Mouse (Mus musculus) embryonic facial prominence, embryonic 11.5 days (tissue): ENCODE measurements around the gene Eef1akmt4. TPM values are rescaled to one million over a fixed set of nuclear protein-coding genes. Genes with fewer than 3 reads are reported as not detected.

Experiments used
- ATAC-seq: fragments of 200-750 bp; cut with Nextera tagmentation; replicated peaks from 2 replicates; pipeline ENCODE4 v1.8.0; 2017; ENCODE audit warnings: low read depth; ENCODE audit not compliant: insufficient number of reproducible peaks, low FRiP score, low TSS enrichment
- DNase-seq: peaks from one replicate; pipeline ENCODE4 v3.0.0-alpha.2; 2015; ENCODE audit warnings: low spot score
- H3K27ac ChIP-seq: fragments of 300-500 bp; sonication (generic); replicated peaks from 2 replicates; pipeline ENCODE4 v1.5.1; 2014; ENCODE audit warnings: mild to moderate bottlenecking, low read depth, low read length, control low read depth
- H3K27me3 ChIP-seq: fragments of 300-500 bp; sonication (generic); 2 replicates; pipeline ENCODE4 v1.6.1; 2014; ENCODE audit warnings: mild to moderate bottlenecking, low read length, moderate library complexity, mixed read lengths; ENCODE audit not compliant: control insufficient read depth, insufficient read depth
- H3K36me3 ChIP-seq: fragments of 300-500 bp; sonication (generic); replicated peaks from 2 replicates; pipeline ENCODE4 v1.6.1; 2014; ENCODE audit warnings: low read depth, mild to moderate bottlenecking, low read length, moderate library complexity, mixed read lengths; ENCODE audit not compliant: control insufficient read depth, insufficient read depth
- H3K4me1 ChIP-seq: fragments of 300-500 bp; sonication (generic); 2 replicates; pipeline ENCODE4 v1.6.1; 2014; ENCODE audit warnings: low read length, mixed read lengths; ENCODE audit not compliant: control insufficient read depth, insufficient read depth
- H3K4me2 ChIP-seq: fragments of 300-500 bp; sonication (generic); 2 replicates; pipeline ENCODE4 v1.6.1; 2014; ENCODE audit warnings: low read depth, mild to moderate bottlenecking, control low read depth, low read length, moderate library complexity
- H3K4me3 ChIP-seq: fragments of 300-500 bp; sonication (generic); 2 replicates; pipeline ENCODE4 v1.5.1; 2014; ENCODE audit warnings: low read depth, low read length, control low read depth
- H3K9ac ChIP-seq: fragments of 300-500 bp; sonication (generic); replicated peaks from 2 replicates; pipeline ENCODE4 v1.6.1; 2014; ENCODE audit warnings: mild to moderate bottlenecking, control low read depth, low read length
- H3K9me3 ChIP-seq: fragments of 300-500 bp; sonication (generic); replicated peaks from 2 replicates; pipeline ENCODE4 v1.6.1; 2016; ENCODE audit warnings: mild to moderate bottlenecking, low read length, inconsistent platforms, mixed read lengths; ENCODE audit not compliant: control insufficient read depth
- WGBS: fragments of 180-500 bp; shearing (Covaris S2); extraction: QIAGEN DNeasy Blood & Tissue Kit; methylation state at CpG from one replicate; pipeline ENCODE4 v1.1.7; 2014; 5-methylcytosine and 5-hydroxymethylcytosine counted together
- polyA plus RNA-seq: library from polyadenylated mRNA; unstranded; fragments of >200 nt; fragmentation: Nextera tagmentation; extraction: Ambion mirVana; gene quantifications from 2 replicates; pipeline ENCODE4 v1.2.1, GENCODE M21; 2014

The Eef1akmt4 gene
- polyA plus RNA-seq, 1 experiment from 2014 or later = 32.5 TPM

- Histone ChIP-seq H3K9me3 (no peaks in the 10 kb centered on the region), H3K36me3 (no peaks in the 10 kb centered on the region), H3K27ac (no peak overlapping the region), H3K4me2 (peak overlapping the region; percentile 99), H3K4me1 (no peaks in the 10 kb centered on the region), H3K27me3 (peaks cover 13% of the 10 kb centered on the region), H3K4me3 (peak overlapping the region; percentile 72), H3K9ac (peak overlapping the region; percentile 78)
- DNase-seq (peak; percentile 6), ATAC-seq (peak; percentile 4; the same call in 1 of the 2 replicates)
- WGBS = 0% methylated on average over 32 of the region's 32 CpGs
Measured at GRCm38 (mm10) chr16:20620751-20621190, 9.4 kb downstream of the Eef1akmt4 start.

GRCm38 (mm10) chr16:20621191-20621990 is 10.0 kb downstream of the Eef1akmt4 start, which contains the start of gene Camk2n2:
Gene Camk2n2, minus strand, starts transcription at chr16:20621287.
- under 1% methylated on average over 67 of the region's 92 CpGs for WGBS
- Histone ChIP-seq H3K9ac (peak within 1 kb of the TSS; percentile 78), H3K4me2 (peak within 1 kb of the TSS; percentile 99), H3K4me1 (no peaks in the 10 kb centered on the region), H3K36me3 (no peaks in the 10 kb centered on the region), H3K27ac (peak within 1 kb of the TSS; percentile 44; the same call in 1 of the 2 replicates), H3K9me3 (no peaks in the 10 kb centered on the region), H3K4me3 (peak within 1 kb of the TSS; percentile 72), H3K27me3 (peaks cover 13% of the 10 kb centered on the region)
- DNase-seq (peak; percentile 60), ATAC-seq (peak; percentile 56)

- WGBS = under 1% methylated on average over 37 of the region's 37 CpGs
- Histone ChIP-seq H3K36me3 (no peaks in the 10 kb centered on the region), H3K9me3 (no peaks in the 10 kb centered on the region), H3K4me1 (no peaks in the 10 kb centered on the region), H3K9ac (peak overlapping the region; percentile 78), H3K4me2 (peak overlapping the region; percentile 99), H3K4me3 (peak overlapping the region; percentile 72), H3K27ac (peak overlapping the region; percentile 44; the same call in 1 of the 2 replicates), H3K27me3 (peaks cover 13% of the 10 kb centered on the region)
- ATAC-seq (peak; percentile 45), DNase-seq (peak; percentile 72)
Measured at GRCm38 (mm10) chr16:20621991-20622685, 10.7 kb downstream of the Eef1akmt4 start.

- Histone ChIP-seq H3K9me3 (no peaks in the 10 kb centered on the region), H3K4me1 (no peaks in the 10 kb centered on the region), H3K27ac (no peak overlapping the region), H3K4me3 (no peak overlapping the region), H3K36me3 (no peaks in the 10 kb centered on the region), H3K27me3 (peaks cover 13% of the 10 kb centered on the region), H3K9ac (no peak overlapping the region), H3K4me2 (no peak overlapping the region)
- ATAC-seq (no peak), DNase-seq (no peak)
- 58% methylated on average over 2 of the region's 2 CpGs for WGBS
Measured at GRCm38 (mm10) chr16:20623211-20623610, 11.8 kb downstream of the Eef1akmt4 start.

GRCm38 (mm10) chr16:20628871-20629391 is 17.5 kb downstream of the Eef1akmt4 start:
- Histone ChIP-seq H3K4me2 (no peak overlapping the region), H3K9ac (no peak overlapping the region), H3K4me3 (no peak overlapping the region), H3K27ac (no peak overlapping the region), H3K27me3 (no peaks in the 10 kb centered on the region; the same call in 1 of the 2 replicates), H3K36me3 (no peaks in the 10 kb centered on the region), H3K9me3 (no peaks in the 10 kb centered on the region), H3K4me1 (no peaks in the 10 kb centered on the region)
- WGBS = 59% methylated on average over 11 of the region's 11 CpGs
- DNase-seq = peak; percentile 4
- ATAC-seq = no peak

- no peaks in the 10 kb centered on the region for H3K4me1 ChIP-seq
- no peaks in the 10 kb centered on the region; the same call in 1 of the 2 replicates for H3K27me3 ChIP-seq
- H3K4me2 ChIP-seq = peak within 1 kb of the TSS; percentile 96
- no peak within 1 kb of the TSS for H3K27ac ChIP-seq
- peak within 1 kb of the TSS; percentile 72 for H3K9ac ChIP-seq
- H3K36me3 ChIP-seq = no peaks in the 10 kb centered on the region
- WGBS = 8% methylated on average over 54 of the region's 54 CpGs
- DNase-seq (peak; percentile 41), ATAC-seq (peak; percentile 55; the same call in 1 of the 2 replicates)
- H3K4me3 ChIP-seq = peak within 1 kb of the TSS; percentile 52
- H3K9me3 ChIP-seq = no peaks in the 10 kb centered on the region
Measured at GRCm38 (mm10) chr16:20629731-20630634, 18.6 kb downstream of the Eef1akmt4 start, which contains the start of gene Ece2. Gene Ece2, plus strand, starts transcription at chr16:20629828.

- no peak overlapping the region for H3K9ac ChIP-seq
- no peaks in the 10 kb centered on the region for H3K9me3 ChIP-seq
- no peaks in the 10 kb centered on the region for H3K4me1 ChIP-seq
- WGBS = 75% methylated on average over 8 of the region's 8 CpGs
- no peak overlapping the region for H3K4me2 ChIP-seq
- H3K36me3 ChIP-seq = no peaks in the 10 kb centered on the region
- H3K4me3 ChIP-seq = no peak overlapping the region
- DNase-seq = no peak
- H3K27ac ChIP-seq = no peak overlapping the region
- no peaks in the 10 kb centered on the region for H3K27me3 ChIP-seq
- ATAC-seq = no peak
Measured at GRCm38 (mm10) chr16:20637410-20637809, 26.0 kb downstream of the Eef1akmt4 start.
